Comparison of ENCODE assay signal across 14 mouse cellular contexts in the genomic region with DNA sequence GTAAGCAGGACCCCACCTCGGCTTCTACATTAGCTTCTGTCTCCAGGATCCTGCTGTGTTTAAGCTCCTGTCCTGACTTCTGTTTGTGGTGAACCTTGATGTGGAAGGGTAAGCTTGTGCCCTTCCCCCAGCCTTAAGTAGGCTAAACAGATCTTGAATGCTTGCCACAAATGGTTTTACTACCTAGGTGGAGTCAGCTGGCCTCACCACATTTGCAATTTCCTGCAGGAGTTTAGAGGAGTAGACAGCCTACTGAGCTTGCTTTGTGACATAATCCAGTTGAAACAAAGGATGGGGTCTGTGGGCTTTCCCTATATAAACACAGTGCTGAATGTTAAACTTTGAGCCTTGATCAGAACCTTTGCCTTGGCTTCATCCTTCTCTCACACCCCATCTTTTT.
DNase-seq lines count a peak whose midpoint lies in the region; ATAC-seq and TF ChIP-seq lines count a peak whose summit lies in the region.
"Had no signal": no experiment of that assay in that cellular context is flagged by ENCODE, and none has a peak within 500 bp of the region (broad histone marks: within the 10 kb centered on the region; RNA-seq: fewer than 3 reads in every experiment).

No protein-coding gene starts in this region.

- ATAC-seq in activated CD4-positive, CD25-positive, alpha-beta regulatory T cell, adult 4 months = peak; percentile 65
- ATAC-seq in megakaryocyte progenitor cell, adult 5-6 weeks (replicated peaks; ENCODE audit: poor library complexity) = peak; percentile 49
- ATAC-seq in liver, postnatal 0 days = no peak
- ATAC-seq: midbrain, embryonic 13.5 days had no signal

- no peaks in the 10 kb centered on the region for H3K27me3 ChIP-seq in liver, postnatal 0 days (ENCODE audit: insufficient read depth, low read length)
- H3K27me3 ChIP-seq: heart, embryonic 13.5 days; liver, embryonic 13.5 days had no signal

- no peak for TF ChIP-seq CTCF in liver, postnatal 0 days (IDR thresholded peaks at IDR 0.05; ENCODE audit: low read depth)

- TF ChIP-seq EP300 in liver, postnatal 0 days (IDR thresholded peaks at IDR 0.05; ENCODE audit: low read depth) = no peak

- no peaks in the 10 kb centered on the region for H3K36me3 ChIP-seq in liver, postnatal 0 days (replicated peaks; ENCODE audit: insufficient read depth, low read length)
- H3K36me3 ChIP-seq: embryonic facial prominence, embryonic 10.5 days; heart, embryonic 13.5 days; hindbrain, embryonic 12.5 days; liver, embryonic 13.5 days; midbrain, embryonic 13.5 days had no signal

- no peak overlapping the region for H3K27ac ChIP-seq in liver, postnatal 0 days (ENCODE audit: low read depth)
- H3K27ac ChIP-seq: embryonic facial prominence, embryonic 10.5 days; heart, embryonic 13.5 days; hindbrain, embryonic 12.5 days; liver, embryonic 13.5 days; midbrain, embryonic 13.5 days had no signal

- WGBS in liver, postnatal 0 days (ENCODE audit: insufficient replicate concordance) = 8% methylated on average over 1 of the region's 1 CpGs

- no peaks in the 10 kb centered on the region for H3K9me3 ChIP-seq in liver, postnatal 0 days (ENCODE audit: low read length)
- H3K9me3 ChIP-seq: embryonic facial prominence, embryonic 10.5 days; heart, embryonic 13.5 days; hindbrain, embryonic 12.5 days; liver, embryonic 13.5 days; midbrain, embryonic 13.5 days had no signal

- intact Hi-C loops in left cerebral cortex, postnatal 10 days (cut with DNase I) = no loop called here

- H3K4me1 ChIP-seq in liver, postnatal 0 days (ENCODE audit: insufficient read depth) = peaks cover 23% of the 10 kb centered on the region
- H3K4me1 ChIP-seq: heart, embryonic 13.5 days; midbrain, embryonic 13.5 days had no signal

- H3K9ac ChIP-seq in liver, postnatal 0 days (replicated peaks) = no peak overlapping the region
- H3K9ac ChIP-seq: heart, embryonic 13.5 days; hindbrain, embryonic 12.5 days; liver, embryonic 13.5 days; midbrain, embryonic 13.5 days had no signal

- peak; percentile 23 to 42 for DNase-seq in spleen, postnatal 36 days (ENCODE audit: low spot score in 2 of 2)
- DNase-seq in spleen, postnatal 4 days (ENCODE audit: low spot score in 2 of 2) = no peak
- DNase-seq in left cerebral cortex, postnatal 10 days (ENCODE audit: extremely low spot score in 1 of 2, low spot score in 2 of 2) = no peak
- no peak for DNase-seq in ovary, postnatal 10 days (ENCODE audit: low spot score)
- no peak for DNase-seq in liver, postnatal 0 days
- DNase-seq in frontal cortex, postnatal 14 days (ENCODE audit: low spot score in 2 of 2) = no peak
- DNase-seq: cerebellum, adult 8-10 months; liver, embryonic 13.5 days had no signal

- no peak overlapping the region for H3K4me3 ChIP-seq in liver, postnatal 0 days (ENCODE audit: low read depth, low read length)
- H3K4me3 ChIP-seq: embryonic facial prominence, embryonic 10.5 days; heart, embryonic 13.5 days; hindbrain, embryonic 12.5 days; liver, embryonic 13.5 days; midbrain, embryonic 13.5 days had no signal

- H3K4me2 ChIP-seq in liver, postnatal 0 days (ENCODE audit: low read depth, low read length) = no peak overlapping the region
- H3K4me2 ChIP-seq: heart, embryonic 13.5 days; hindbrain, embryonic 12.5 days; liver, embryonic 13.5 days; midbrain, embryonic 13.5 days had no signal

Comparison
In these comparisons a context has a peak if more than half of its experiments do, and no peak if none do; other contexts are left out.
1. DNase-seq: peak in spleen, postnatal 36 days (2 of 2); none in spleen, postnatal 4 days (0 of 2), left cerebral cortex, postnatal 10 days (0 of 2), ovary, postnatal 10 days (single experiment), liver, postnatal 0 days (single experiment) and frontal cortex, postnatal 14 days (0 of 2).